ENCODE assay signal across 23 mouse cellular contexts in genomic region chr10:20758939-20759338, GRCm38 (mm10).
"Had no signal": no experiment of that assay in that cellular context is flagged by ENCODE, and none has a peak within 500 bp of the region (broad histone marks: within the 10 kb centered on the region; RNA-seq: fewer than 3 reads in every experiment).

No protein-coding gene starts in this region.

- DNase-seq: gastrocnemius, postnatal 14 days; gastrocnemius, postnatal 36 days; heart, adult 2 months; heart, postnatal 4 days; kidney, adult 18-20 months; kidney, adult 8-10 months; kidney, postnatal 10 days; kidney, postnatal 25 days; kidney, postnatal 4 days; layer of hippocampus, adult 9-11 months; layer of hippocampus, postnatal 36 days; left cerebral cortex, postnatal 4 days had no signal

- H3K4me3 ChIP-seq: heart, adult 2 months; heart, embryonic 13.5 days; heart, embryonic 15.5 days; hindbrain, embryonic 10.5 days; hindbrain, embryonic 12.5 days; intestine, embryonic 15.5 days; limb, embryonic 13.5 days; limb, embryonic 15.5 days; liver, embryonic 12.5 days had no signal

- H3K36me3 ChIP-seq: heart, embryonic 13.5 days; heart, embryonic 15.5 days; hindbrain, embryonic 10.5 days; hindbrain, embryonic 12.5 days; intestine, embryonic 15.5 days; limb, embryonic 13.5 days; limb, embryonic 15.5 days; liver, embryonic 12.5 days had no signal

- H3K9me3 ChIP-seq: heart, embryonic 13.5 days; heart, embryonic 15.5 days; hindbrain, embryonic 10.5 days; hindbrain, embryonic 12.5 days; intestine, embryonic 15.5 days; limb, embryonic 13.5 days; limb, embryonic 15.5 days; liver, embryonic 12.5 days had no signal

- H3K27me3 ChIP-seq: heart, embryonic 13.5 days; heart, embryonic 15.5 days; hindbrain, embryonic 12.5 days; intestine, embryonic 15.5 days; limb, embryonic 13.5 days; liver, embryonic 12.5 days had no signal

- H3K4me1 ChIP-seq: heart, embryonic 13.5 days; heart, embryonic 15.5 days; hindbrain, embryonic 10.5 days; hindbrain, embryonic 12.5 days; intestine, embryonic 15.5 days had no signal

- ATAC-seq: hindbrain, embryonic 16.5 days; inflammation-experienced regulatory T-cells, adult 6 months; intestine, embryonic 15.5 days; intestine, postnatal 0 days; liver, embryonic 12.5 days had no signal
